ENCODE assay signal across 14 mouse cellular contexts in genomic region chr15:79619770-79620414, GRCm38 (mm10). TPM values are rescaled to one million over a fixed set of nuclear protein-coding genes. Genes with fewer than 3 reads are reported as not detected.
A peak's percentile ranks its signal among the peaks of the same experiment; 100 is the strongest.
DNase-seq lines count a peak whose midpoint lies in the region; ATAC-seq and TF ChIP-seq lines count a peak whose summit lies in the region.
"Had no signal": no experiment of that assay in that cellular context is flagged by ENCODE, and none has a peak within 500 bp of the region (broad histone marks: within the 10 kb centered on the region; RNA-seq: fewer than 3 reads in every experiment).

No protein-coding gene starts in this region.

- TF ChIP-seq POLR2A in testis, adult 2 months (IDR thresholded peaks at IDR 0.05; ENCODE audit: control insufficient read depth, low read depth, low read length): no peak
- TF ChIP-seq POLR2A in thymus, adult 2 months (IDR thresholded peaks at IDR 0.05; ENCODE audit: control insufficient read depth, extremely low read depth, insufficient read depth, low read length, poor library complexity): no peak

- H3K4me2 ChIP-seq in liver, embryonic 11.5 days: peak overlapping the region; percentile 19
- H3K4me2 ChIP-seq: forebrain, embryonic 12.5 days; midbrain, embryonic 12.5 days had no signal

- no peaks in the 10 kb centered on the region for H3K9me3 ChIP-seq in liver, embryonic 11.5 days (ENCODE audit: control insufficient read depth, low read length)
- H3K9me3 ChIP-seq: forebrain, embryonic 12.5 days; midbrain, embryonic 12.5 days had no signal

- peak; percentile 74 for ATAC-seq in liver, embryonic 11.5 days (replicated peaks; ENCODE audit: low FRiP score)
- ATAC-seq: hindbrain, embryonic 16.5 days had no signal

- peaks cover 6% of the 10 kb centered on the region; the same call in 1 of the 2 replicates for H3K4me1 ChIP-seq in liver, embryonic 11.5 days (replicated peaks; ENCODE audit: control insufficient read depth, insufficient read depth, low read length)
- H3K4me1 ChIP-seq in testis, adult 2 months (ENCODE audit: control insufficient read depth, insufficient read depth, low read length): peaks cover 6% of the 10 kb centered on the region
- H3K4me1 ChIP-seq in thymus, adult 2 months (replicated peaks; ENCODE audit: control insufficient read depth, insufficient read depth, low read length): no peaks in the 10 kb centered on the region
- H3K4me1 ChIP-seq: forebrain, embryonic 12.5 days; midbrain, embryonic 12.5 days had no signal

- no peaks in the 10 kb centered on the region for H3K36me3 ChIP-seq in liver, embryonic 11.5 days (ENCODE audit: control insufficient read depth, insufficient read depth, low read length)
- peaks cover 2% of the 10 kb centered on the region; the same call in 1 of the 2 replicates for H3K36me3 ChIP-seq in testis, adult 2 months (ENCODE audit: control insufficient read depth, insufficient read depth, low read length)
- no peaks in the 10 kb centered on the region for H3K36me3 ChIP-seq in thymus, adult 2 months (ENCODE audit: control insufficient read depth, insufficient read depth, low read length)

- WGBS in liver, embryonic 11.5 days: 60% methylated on average over 11 of the region's 11 CpGs
- WGBS in thymus, adult 2 months: 95% methylated on average over 11 of the region's 11 CpGs

- no peaks in the 10 kb centered on the region for H3K27me3 ChIP-seq in liver, embryonic 11.5 days (replicated peaks; ENCODE audit: control insufficient read depth, insufficient read depth, low read length)
- no peaks in the 10 kb centered on the region for H3K27me3 ChIP-seq in testis, adult 2 months (ENCODE audit: control insufficient read depth, insufficient read depth, low read length)
- H3K27me3 ChIP-seq in thymus, adult 2 months (ENCODE audit: control insufficient read depth, insufficient read depth, low read length): no peaks in the 10 kb centered on the region
- H3K27me3 ChIP-seq: forebrain, embryonic 12.5 days; midbrain, embryonic 12.5 days had no signal

- TF ChIP-seq CTCF in testis, adult 2 months (IDR thresholded peaks at IDR 0.05; ENCODE audit: control insufficient read depth, insufficient read depth, insufficient replicate concordance, low read depth, low read length): no peak
- TF ChIP-seq CTCF in thymus, adult 2 months (IDR thresholded peaks at IDR 0.05; ENCODE audit: borderline replicate concordance, control insufficient read depth, extremely low read depth, insufficient read depth, low read length, poor library complexity): no peak

- no peak overlapping the region for H3K27ac ChIP-seq in liver, embryonic 11.5 days (ENCODE audit: low read depth, low read length)
- no peak overlapping the region for H3K27ac ChIP-seq in testis, adult 2 months (ENCODE audit: control insufficient read depth, insufficient read depth, low read depth, low read length)
- no peak overlapping the region for H3K27ac ChIP-seq in thymus, adult 2 months (ENCODE audit: control insufficient read depth, insufficient read depth, low read length)
- H3K27ac ChIP-seq: forebrain, embryonic 12.5 days; midbrain, embryonic 12.5 days had no signal

- no peak overlapping the region for H3K9ac ChIP-seq in liver, embryonic 11.5 days (ENCODE audit: low read depth, low read length)
- H3K9ac ChIP-seq: forebrain, embryonic 12.5 days; midbrain, embryonic 12.5 days had no signal

- H3K4me3 ChIP-seq in liver, embryonic 11.5 days (ENCODE audit: low read depth, low read length): no peak overlapping the region
- peak overlapping the region; percentile 32 for H3K4me3 ChIP-seq in testis, adult 2 months (ENCODE audit: control insufficient read depth, low read depth, low read length)
- H3K4me3 ChIP-seq in thymus, adult 2 months (ENCODE audit: control insufficient read depth, insufficient read depth, low read length): no peak overlapping the region
- H3K4me3 ChIP-seq: forebrain, embryonic 12.5 days; midbrain, embryonic 12.5 days had no signal

- DNase-seq in kidney, postnatal 4 days: peak; percentile 28 to 44
- no peak for DNase-seq in kidney, adult 11 months
- peak; percentile 67 for DNase-seq in R1 (ENCODE audit: low read depth, low spot score)
- no peak for DNase-seq in liver, embryonic 11.5 days (ENCODE audit: low spot score)
- no peak for DNase-seq in thymus, adult 2 months
- DNase-seq in frontal cortex, adult 2 months (ENCODE audit: extremely low spot score in 1 of 2, low spot score in 1 of 2): no peak
- DNase-seq: cerebellum, adult 11-12 months; cerebellum, postnatal 36 days; heart, adult 18-20 months; kidney, adult 2 months had no signal

RNA-seq across cellular contexts. Expression of gene Dmc1, which starts 15.0 kb away (rescaled TPM):
- 0.88 and 0.94 TPM in 2 replicates for polyA plus RNA-seq in liver, embryonic 11.5 days (2014; fragmentation: Nextera tagmentation; extraction: Ambion mirVana)
- 7.0 and 8.6 TPM in 2 replicates for polyA plus RNA-seq in testis, adult 2 months (2012; rRNA removed)
- polyA plus RNA-seq in thymus, adult 2 months (2012; rRNA removed): 0.74 and 1.1 TPM in 2 replicates
- polyA plus RNA-seq in frontal cortex, adult 2 months (2012; rRNA removed): 2.3 and 3.4 TPM in 2 replicates
- polyA plus RNA-seq: kidney, adult 2 months had no signal

RNA-seq across cellular contexts. Expression of gene Fam227a, which starts 38.9 kb away (rescaled TPM):
- 0.32 and 0.74 TPM in 2 replicates for polyA plus RNA-seq in liver, embryonic 11.5 days (2014; fragmentation: Nextera tagmentation; extraction: Ambion mirVana)
- polyA plus RNA-seq in testis, adult 2 months (2012; rRNA removed): 20.0 and 20.4 TPM in 2 replicates
- 1.0 and 1.2 TPM in 2 replicates for polyA plus RNA-seq in thymus, adult 2 months (2012; rRNA removed)
- polyA plus RNA-seq in frontal cortex, adult 2 months (2012; rRNA removed): 15.8 and 19.0 TPM in 2 replicates

RNA-seq across cellular contexts. Expression of gene Cby1, which starts 39.1 kb away (rescaled TPM):
- polyA plus RNA-seq in liver, embryonic 11.5 days (2014; fragmentation: Nextera tagmentation; extraction: Ambion mirVana): 32.9 and 34.1 TPM in 2 replicates
- 57.1 and 58.1 TPM in 2 replicates for polyA plus RNA-seq in testis, adult 2 months (2012; rRNA removed)
- polyA plus RNA-seq in thymus, adult 2 months (2012; rRNA removed): 16.0 and 17.9 TPM in 2 replicates
- polyA plus RNA-seq in frontal cortex, adult 2 months (2012; rRNA removed): 39.3 and 45.0 TPM in 2 replicates

RNA-seq across cellular contexts. Expression of gene Tomm22, which starts 50.8 kb away (rescaled TPM):
- polyA plus RNA-seq in liver, embryonic 11.5 days (2014; fragmentation: Nextera tagmentation; extraction: Ambion mirVana): 306 and 326 TPM in 2 replicates
- polyA plus RNA-seq in testis, adult 2 months (2012; rRNA removed): 301 and 361 TPM in 2 replicates
- 51.7 and 65.2 TPM in 2 replicates for polyA plus RNA-seq in thymus, adult 2 months (2012; rRNA removed)
- polyA plus RNA-seq in frontal cortex, adult 2 months (2012; rRNA removed): 92.3 and 97.1 TPM in 2 replicates

Comparison
In these comparisons a context has a peak if more than half of its experiments do, and no peak if none do; other contexts are left out.
1. DNase-seq: peak in kidney, postnatal 4 days (2 of 2) and R1 (single experiment); none in kidney, adult 11 months (single experiment), liver, embryonic 11.5 days (single experiment), thymus, adult 2 months (single experiment) and frontal cortex, adult 2 months (0 of 2).